Mouse (Mus musculus): ENCODE data around the gene Ick.
"Not testable (repeated sequence)": the region's sequence is repeated elsewhere in the genome, so short reads cannot be mapped to it uniquely, and the experiment has no call there.

Ick gene

DNA sequence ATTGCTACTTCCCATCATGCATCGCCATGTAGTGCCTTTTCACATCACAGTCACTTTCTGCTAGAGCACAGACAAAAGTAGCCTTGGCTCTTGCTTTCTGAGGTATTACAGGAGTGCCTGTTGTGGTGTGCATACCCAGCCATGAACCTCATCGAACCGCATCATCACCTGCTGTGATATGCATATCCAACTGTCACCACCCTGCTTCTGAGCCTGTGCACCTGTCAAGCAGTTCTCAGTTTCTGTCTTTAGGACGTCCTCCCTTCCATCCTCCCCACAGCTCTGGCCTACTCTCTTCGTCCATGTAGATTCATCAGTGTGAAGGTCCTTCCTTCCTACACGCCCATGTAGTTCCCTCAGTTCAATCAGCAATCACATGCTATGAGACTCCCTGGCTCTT, 39.2 kb downstream of the Ick start:
- DNase-seq (ENCODE audit: low read depth): no peak

DNA sequence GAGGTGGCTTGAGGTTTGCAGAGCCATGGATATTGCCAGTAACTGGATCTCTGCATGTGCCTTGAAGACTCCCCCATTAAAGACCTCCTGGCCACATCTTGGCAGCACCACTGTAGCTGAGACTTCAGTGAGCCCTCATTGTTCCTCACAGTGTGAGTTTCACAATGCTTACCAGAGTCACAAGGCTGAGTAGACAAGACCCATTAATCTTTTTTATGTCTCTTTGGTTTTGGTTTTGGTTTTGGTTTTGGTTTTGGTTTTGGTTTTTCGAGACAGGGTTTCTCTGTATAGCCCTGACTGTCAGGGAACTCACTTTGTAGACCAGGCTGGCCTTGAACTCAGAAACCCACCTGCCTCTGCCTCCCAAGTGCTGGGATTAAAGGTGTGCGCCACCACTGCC, 40.8 kb downstream of the Ick start:
- DNase-seq (ENCODE audit: low read depth): not testable (repeated sequence)

DNA sequence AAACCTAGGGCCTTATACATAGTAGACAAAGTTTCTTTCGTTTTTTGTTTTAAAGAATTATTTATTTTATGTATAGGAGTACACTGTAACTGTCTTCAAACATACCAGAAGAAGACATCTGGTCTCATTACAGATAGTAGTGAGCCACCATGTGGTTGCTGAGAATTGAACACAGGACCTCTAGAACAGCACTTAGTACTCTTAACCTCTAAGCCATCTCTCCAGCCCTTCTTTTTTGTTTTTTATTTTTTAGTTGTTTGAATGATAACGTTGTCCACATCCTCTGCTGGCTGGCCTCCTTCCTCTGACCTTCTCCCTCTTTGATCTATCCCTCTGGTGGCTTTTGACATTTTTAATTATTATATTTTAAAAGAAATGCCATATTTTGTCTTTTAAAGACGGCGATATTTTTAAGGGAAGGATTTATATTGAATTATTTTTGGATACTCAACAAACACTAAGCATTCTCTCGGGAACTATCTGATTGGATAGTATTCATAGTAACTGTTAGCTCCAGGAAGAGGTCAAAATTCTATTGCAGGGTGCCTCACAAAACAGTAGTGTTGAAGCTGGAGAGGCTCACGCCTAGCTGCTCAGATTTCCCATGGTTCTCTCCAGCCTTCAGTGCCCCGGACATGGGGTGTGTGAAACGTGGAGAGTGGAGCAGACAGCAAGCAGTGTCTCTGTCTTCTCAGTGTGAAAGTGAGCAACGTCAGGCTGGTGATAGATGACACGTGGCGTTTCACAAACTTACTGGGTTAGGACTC, 45.4 kb downstream of the Ick start:
- no peak for DNase-seq (ENCODE audit: low read depth)

DNA sequence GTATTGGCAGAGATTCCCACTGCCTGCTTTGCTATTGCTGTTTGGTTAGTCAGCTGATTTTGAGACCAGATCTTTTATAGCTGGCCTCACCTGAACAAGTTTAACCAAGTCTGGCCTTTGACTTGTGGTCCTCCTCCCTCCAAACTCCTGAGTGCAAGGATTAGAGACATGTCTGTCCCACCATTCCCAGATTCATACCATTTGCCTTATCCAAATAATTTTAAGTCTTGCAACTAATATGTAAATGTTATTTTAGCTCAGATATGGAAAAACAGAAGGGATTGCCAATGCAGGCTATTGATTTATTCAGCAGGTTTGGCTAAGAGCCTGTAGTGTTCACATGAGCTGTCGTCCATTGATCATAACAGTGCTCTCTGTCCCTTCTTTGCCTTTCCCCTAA, 48.2 kb downstream of the Ick start:
- DNase-seq (ENCODE audit: low read depth): no peak

DNA sequence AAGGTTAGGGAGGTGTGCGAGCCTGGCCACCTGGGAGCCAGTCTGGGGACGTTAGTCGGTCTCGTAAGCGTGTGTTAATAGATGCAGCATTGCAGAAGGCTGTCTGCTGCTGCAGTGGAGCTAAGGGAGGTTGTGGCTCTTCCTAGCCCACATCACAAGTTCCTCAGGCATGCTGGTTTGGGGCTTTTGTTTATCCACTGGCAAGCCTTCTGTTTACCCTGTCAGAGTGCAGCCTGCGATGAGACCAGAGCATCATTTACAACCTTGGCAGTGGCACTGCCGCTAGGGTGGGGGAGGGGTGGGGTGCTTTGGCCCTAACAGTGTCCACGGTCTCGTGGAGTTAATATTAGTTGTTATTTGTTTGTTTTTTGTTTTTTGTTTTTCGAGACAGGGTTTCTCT, 54.3 kb downstream of the Ick start:
- no peak for DNase-seq (ENCODE audit: low read depth)

DNA sequence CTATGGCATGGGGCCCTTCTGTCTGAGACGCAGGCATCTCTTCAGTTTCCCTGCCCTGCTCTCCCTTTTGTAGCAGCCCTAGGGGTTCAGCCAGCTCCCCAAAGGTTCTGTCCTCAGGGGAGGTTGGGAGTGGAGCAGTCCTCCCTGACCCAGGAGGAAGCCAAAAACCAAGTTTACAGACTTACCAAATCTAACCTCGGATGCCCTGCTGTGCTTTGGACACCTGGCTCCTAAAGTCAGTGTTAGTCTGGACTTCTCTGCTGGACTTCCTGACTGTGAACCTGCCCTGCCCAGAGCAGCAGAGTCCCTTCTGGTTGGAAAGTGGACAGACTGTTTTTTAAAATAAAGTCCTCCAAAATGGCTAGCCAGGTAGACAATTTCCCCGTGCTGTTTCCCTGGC, 55.7 kb downstream of the Ick start:
- no peak for DNase-seq (ENCODE audit: low read depth)

DNA sequence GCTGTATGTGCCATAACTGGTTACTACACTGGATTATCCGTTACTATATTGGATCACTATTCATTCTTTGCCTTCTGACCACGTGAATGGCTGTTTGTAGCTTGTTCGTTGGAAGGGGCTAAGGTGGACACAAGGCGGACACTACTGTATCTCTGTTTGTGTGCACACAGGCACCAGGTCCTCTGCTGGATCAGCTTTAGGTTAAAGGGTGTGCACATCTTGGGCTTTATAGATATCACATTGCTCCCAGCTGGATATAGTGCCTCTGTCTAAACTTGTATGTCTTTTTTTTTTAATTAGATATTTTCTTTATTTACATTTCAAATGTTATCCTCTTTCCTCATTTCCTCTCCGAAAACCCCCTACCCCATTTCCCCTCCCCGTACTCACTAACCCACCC, 56.5 kb downstream of the Ick start:
- DNase-seq (ENCODE audit: low read depth): no peak

DNA sequence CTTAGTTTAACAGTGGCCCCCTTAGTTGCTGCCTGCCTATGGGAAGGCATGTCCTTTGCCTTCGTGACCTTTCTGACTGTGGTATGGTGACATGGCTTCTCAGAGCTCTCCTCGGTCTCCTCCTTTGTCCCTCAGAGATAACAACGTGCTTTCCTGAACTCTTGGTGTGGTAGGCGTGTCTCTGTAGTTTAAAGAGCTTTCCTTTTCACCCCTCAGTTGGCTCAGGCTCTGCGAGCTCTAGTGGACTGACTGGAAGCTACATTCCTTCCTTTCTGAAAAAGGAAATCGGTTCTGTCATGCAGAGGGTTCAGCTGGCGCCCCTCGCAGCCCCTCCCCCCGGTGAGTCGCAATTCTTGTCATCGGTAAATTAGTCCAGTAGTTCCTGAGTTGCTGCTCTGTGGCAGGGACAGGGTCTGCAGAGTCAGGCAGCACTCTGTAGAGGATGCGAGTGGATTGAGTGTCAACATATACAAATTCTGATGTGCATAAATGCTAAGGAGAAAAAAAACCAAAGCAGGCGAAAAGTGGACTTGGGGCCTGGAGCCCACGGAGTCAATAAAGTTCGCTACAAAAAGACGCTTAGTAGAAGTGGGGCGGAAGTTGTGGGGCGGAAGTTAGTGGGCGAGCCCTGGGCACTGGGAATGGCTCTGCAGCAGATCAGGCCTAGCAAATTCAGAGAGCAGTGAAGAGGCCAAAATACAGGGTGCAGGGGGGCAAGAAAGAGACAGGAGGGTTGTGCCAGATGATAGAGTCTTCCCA, 57.9 kb downstream of the Ick start:
- DNase-seq (ENCODE audit: low read depth): no peak

DNA sequence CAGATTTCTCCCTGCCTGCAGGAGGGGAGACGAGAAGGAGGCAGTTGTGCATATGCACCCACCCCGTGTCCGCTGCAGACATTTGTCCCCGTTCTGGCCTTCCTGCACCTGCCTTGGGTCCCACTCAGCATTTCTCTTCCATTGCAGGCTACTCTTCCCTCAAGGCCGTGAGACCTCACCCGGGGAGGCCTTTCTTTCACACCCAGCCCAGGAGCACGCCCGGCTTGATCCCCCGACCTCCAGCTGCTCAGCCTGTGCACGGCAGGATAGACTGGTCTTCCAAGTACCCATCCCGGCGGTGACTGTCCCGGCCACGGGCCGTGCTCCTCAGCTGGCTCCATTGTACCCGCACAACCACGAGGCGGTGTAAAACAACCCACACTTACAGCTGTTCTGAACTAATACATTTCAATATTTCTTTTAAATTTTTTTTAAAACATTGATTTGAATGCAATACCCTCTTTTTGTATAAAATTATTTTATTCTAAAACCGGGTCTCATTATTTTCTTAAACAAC, 58.5 kb downstream of the Ick start:
- no peak for DNase-seq (ENCODE audit: low read depth)

DNA sequence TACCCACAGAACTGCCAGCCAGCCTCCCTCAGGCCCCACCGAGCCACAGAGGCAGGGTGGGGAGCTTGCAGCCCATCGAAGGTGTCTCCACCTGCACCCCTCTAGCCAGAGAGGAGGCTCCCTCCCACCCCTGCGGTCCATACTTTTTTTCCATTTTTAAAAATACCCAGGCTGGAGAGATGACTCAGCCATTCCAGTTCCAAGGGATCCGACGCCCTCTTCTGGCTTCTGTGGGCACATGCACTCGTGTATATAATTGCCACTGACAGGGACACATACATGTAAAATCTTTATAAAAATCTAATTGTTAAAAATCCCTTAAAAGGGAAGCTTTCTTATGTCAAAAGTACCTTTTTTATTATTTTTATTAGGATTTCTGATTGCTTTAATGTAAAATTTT, 59.9 kb downstream of the Ick start:
- no peak for DNase-seq (ENCODE audit: low read depth)

DNA sequence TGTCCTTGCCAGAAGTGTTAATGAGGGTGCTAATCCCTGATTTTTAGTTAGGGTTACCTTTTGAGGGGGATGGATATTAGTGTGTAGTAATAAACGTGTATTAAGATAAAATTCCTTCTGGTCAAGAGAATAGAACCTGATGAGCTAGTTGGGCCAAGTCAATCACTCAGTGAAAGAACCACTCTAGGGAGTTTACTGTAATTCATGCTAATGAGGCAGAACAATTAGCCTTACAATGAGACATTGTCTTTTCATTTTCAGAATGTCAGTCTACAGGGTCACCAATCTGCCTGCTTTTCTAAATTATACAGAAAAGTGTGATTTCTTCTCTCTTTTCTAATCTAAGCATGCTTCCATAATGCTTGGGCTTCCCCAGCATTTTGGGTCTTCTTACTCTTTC, 65.0 kb downstream of the Ick start:
- no peak for DNase-seq (ENCODE audit: low read depth)

DNA sequence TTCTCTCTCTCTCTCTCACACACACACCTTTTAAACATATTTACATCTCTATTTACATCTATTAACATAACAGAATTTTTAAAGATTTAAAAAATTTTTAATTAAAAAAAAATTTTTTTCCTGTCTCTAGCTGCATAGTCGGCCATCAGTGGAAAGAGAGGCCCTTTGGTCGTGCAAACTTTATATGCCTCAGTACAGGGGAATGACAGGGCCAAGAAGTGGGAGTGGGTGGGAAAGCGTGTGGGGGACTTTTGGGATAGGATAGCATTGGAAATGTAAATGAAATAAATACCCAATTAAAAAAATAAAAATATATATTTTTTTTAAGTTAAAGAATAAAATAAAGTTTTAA, 65.9 kb downstream of the Ick start:
- DNase-seq (ENCODE audit: low read depth): not testable (repeated sequence)

DNA sequence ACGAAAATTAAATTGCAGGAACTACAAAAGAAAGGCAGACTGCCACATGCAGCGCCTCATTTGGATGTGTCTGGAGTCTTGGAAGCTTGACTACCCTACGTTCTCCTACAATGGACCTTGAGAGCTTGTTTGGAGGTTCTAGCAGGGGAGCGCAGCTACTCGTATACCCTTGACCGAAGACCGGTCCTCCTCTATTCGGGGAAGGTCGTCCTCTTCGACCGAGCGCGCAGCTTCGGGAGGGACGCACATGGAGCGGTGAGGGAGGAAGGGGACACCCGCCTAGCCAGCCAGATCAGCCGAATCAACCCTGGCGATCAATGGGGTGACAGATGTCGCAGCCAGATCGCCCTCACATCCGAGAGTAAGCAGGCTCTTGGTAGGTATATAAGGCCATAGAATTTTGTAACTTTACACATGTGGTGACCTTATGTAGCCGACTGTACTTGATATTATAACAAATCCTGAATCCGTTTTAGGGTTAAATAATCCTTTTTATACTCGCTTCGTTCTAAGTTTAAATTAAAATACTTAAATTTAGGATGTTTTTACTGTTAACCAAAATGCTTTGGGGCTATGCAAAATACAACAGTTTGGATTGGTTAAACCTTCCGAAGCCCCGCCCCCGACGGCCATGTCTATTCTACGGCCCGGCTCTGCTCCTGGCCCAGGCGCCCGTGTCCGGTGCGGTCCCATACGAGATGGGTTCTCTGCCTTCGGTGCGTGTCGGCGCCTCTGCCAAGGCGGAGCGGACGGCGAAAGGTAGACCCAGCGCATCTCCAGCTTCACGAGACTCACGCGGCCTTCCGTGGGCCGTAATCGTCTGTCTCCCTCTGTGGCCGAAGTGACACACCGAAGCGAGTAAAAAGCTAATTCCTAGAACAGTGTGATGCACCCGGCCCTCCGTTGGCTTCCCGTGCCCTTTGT, 66.5 kb downstream of the Ick start:
- DNase-seq (ENCODE audit: low read depth): peak; percentile 88

DNA sequence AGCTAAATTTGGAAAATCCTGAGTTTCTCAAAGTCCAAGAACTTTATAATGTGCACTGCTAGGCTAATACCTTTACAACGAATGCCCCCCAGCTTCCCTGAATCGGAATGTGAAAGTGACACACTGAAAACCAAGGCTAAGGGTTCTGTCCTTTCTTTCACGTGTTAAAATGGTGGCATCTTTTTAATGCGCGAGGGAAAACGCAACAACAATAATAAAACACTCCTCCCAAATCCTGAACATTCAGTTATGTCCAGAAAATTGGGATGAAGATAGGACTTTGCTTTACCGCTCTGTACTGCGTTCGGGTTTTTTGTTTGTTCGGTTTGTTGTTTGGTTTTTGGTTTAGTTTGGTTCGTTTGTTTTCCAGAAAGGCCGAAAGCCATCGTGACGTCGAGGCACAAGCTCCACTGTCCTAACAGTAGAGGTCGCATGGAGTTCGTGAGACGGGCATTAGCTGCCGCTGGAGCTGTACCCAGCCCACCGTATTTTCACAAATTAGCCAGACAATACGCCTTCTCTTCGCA, 67.3 kb downstream of the Ick start:
- peak; percentile 71 for DNase-seq (ENCODE audit: low read depth)

DNA sequence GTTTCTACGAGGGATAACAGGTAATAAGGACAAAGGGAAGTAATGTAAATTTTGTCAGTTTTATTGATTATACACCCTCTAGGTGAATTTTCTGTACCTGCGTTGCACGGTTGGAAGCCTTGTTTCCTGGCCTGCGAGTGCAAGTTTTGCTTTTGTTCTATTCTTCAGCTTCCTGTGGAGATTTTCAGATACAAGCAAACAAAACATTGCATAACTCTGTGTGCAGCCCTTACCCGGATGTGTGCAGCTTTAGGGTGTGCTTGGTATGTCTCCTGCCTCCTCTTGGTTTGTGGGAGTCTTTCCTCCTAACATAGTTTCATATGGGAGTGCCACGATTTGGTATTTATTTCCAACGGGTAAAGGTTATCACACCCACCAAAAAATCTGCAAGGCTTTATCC, 67.8 kb downstream of the Ick start:
- no peak for DNase-seq (ENCODE audit: low read depth)

DNA sequence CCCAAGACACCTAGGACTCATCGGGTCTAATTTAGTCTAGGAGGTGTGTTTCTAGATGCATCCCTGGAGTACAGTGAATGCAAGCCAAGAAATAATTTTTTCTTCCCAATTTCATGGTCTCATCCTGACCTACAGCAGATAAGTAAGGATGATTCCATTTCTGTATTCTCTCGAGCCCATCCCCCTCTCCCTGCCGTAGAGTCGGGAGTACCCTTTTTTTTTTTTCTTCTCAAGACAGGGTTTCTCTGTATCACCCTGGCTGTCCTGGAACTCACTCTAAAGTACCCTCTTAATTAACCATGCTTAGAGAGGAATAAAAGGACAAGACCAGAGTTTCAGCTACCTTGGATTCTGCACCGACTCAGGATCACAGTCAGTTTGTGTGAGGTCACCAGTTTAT, 69.2 kb downstream of the Ick start:
- DNase-seq (ENCODE audit: low read depth): no peak

DNA sequence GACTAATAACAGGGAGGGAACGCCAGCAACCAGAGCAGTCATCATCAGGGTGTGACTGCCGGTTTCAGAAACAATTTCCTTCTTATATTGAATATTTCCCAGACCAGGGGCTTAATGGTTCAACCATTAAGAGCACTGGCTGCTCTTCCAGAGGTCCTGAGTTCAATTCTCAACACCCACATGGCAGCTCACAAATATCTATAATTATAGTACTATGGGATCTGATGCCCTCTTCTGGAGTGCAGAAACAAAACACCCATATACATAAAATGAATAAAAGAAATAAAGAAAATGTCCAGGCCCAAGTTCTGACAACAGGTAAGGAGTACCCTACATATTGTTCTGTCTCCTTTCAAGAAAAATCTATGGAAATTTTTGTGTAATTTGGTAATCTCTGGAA, 70.1 kb downstream of the Ick start:
- DNase-seq (ENCODE audit: low read depth): no peak

DNA sequence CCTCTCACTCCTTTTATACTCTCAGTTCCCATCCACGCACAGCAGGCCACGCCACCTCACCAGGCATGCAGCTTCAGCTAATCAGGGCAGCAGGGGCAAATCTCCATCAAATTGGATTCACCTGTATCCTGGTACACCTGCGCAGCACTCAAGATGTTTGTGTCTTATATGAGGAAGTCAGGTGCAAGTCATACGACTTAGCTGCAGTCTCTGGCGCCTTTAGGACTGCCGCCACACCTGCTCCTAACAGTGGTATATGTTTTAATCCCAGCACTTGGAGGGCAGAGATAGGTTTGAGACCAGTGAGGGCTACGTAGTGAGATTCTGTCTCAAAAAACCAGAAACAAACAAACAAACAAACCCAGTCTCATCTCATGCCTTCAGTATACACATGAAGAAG, 73.5 kb downstream of the Ick start, which contains the start of gene Gsta4:
TSS of gene Gsta4 (plus strand) at position 301 of the 400 bp plus-strand sequence.
- DNase-seq (ENCODE audit: low read depth): not testable (repeated sequence)

DNA sequence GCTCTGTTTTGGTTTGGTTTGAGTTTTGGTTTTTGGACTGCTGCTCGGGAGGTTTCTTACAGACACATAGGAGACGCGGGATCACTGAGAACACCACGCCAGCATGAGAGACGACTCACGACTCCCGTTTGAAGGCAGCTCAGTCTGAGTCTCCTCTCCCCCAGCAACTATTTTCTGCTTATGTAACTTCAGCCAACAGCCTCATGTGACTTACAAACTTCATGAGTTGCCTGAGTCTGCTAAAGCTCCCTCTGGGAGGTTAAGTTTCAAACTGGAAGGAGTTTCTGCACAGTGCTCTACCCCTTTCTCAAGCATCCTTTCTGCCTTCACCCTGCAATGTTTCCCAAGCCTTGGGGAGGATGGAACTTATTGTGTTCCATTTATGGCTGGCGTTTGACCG, 76.7 kb downstream of the Ick start:
- no peak for DNase-seq (ENCODE audit: low read depth)

DNA sequence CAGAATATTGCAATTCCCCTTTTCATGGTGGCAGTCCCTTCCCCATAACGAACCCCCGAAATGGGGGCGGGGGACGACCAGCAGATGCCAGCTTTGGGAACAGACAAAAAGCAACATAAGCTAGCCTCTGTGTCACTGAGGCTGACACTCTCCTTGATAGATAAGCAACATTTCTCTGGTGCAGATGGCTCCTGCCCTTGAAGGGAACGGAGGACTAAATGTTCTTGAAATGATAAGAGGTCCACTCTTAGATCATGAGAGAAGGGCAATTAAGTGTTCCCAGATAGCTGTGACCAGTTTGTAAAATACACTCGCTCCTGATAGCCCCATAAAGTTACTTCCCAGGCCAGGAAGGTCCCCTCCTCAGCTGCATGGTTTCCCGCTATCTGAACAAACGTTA, 79.9 kb downstream of the Ick start:
- DNase-seq (ENCODE audit: low read depth): no peak

DNA sequence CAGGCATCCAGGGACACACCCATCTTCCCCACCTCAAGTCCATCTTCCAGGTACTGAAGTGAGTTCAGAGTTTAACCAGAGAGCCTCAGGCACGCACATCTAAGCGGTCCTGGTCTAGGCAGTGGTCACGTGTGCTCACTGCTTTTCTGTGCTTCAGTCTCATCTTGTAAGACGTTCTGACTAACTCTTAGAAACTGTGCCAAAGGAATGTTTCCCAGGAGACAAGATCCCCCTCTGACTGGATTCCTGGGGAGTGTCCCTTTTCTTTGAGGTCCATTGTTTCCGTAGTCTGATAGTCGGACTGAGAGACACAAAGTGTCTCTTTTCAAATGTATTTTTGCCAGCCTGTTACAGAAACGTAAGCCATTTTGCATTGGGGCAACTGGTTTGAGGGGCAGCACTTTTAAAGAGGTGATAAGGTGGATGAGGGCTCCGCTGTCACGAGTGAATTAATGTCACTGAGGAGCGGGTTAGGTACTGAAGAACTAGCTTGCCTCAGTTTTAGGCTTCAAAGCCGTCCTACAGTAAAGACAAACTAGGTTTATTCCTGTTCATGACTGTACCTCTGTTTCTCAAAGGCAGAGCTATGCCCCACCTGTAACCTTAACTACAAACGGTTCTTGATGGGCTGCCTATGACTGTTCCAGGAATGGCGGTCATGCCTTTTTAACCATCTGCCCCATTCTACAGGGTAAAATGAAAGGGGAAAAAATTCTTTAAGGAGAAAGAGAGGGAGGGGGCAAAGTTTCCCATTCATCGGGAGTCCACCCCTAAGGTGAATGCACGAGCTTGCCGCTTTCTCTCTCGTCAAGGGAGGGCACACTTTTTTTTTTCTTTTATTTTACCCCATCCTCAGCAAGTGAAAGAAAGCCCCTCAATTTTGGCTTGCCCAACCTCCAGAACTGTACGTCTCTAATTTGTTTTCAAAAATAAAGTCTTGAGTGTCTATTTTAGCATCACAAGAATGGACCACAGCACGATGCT, 82.0 kb downstream of the Ick start:
- DNase-seq (ENCODE audit: low read depth): no peak
